Mouse (Mus musculus) CH12.LX (cell line): ENCODE data around the gene Ctnnd2. TPM values are rescaled to one million over a fixed set of nuclear protein-coding genes. Genes with fewer than 3 reads are reported as not detected.

Experiments
- DNase-seq: peaks from one replicate; pipeline ENCODE4 v3.0.0-alpha.2; 2013; ENCODE audit errors: extremely low read depth
- H3K27ac ChIP-seq: 2 replicates; pipeline ENCODE4 v1.5.1; 2012; ENCODE audit warnings: low read depth, mild to moderate bottlenecking, control low read depth, moderate library complexity; ENCODE audit not compliant: insufficient read depth
- H3K27me3 ChIP-seq: replicated peaks from 2 replicates; pipeline ENCODE3; 2012; ENCODE audit warnings: inconsistent platforms
- H3K36me3 ChIP-seq, 2 experiments: replicated peaks in 1 of 2; 2 replicates each; pipeline versions ENCODE3 to v1.6.1; 2012; ENCODE audit warnings: inconsistent platforms in 1 of 2, low read length in 1 of 2, mild to moderate bottlenecking in 1 of 2, mixed read lengths in 1 of 2, moderate library complexity in 1 of 2; ENCODE audit not compliant: control insufficient read depth in 1 of 2, insufficient read depth in 1 of 2
- H3K4me1 ChIP-seq, 2 experiments: 2 replicates each; pipeline ENCODE4 v1.6.1; 2012; ENCODE audit warnings: inconsistent platforms in 1 of 2, moderate library complexity in 1 of 2; ENCODE audit not compliant: insufficient read depth in 2 of 2, control insufficient read depth in 1 of 2
- H3K4me2 ChIP-seq: 2 replicates; pipeline ENCODE4 v1.6.1; 2012; ENCODE audit warnings: low read depth, mild to moderate bottlenecking, control low read depth; ENCODE audit not compliant: poor library complexity, insufficient read depth, severe bottlenecking
- H3K4me3 ChIP-seq, 3 experiments: fragments of 150-350 bp in 1 of 3; sonication (generic) in 1 of 3; replicated peaks in 1 of 3; 2 replicates each; pipeline versions ENCODE3 to v1.5.1; 2011 to 2012; ENCODE audit warnings: low read depth in 2 of 3, low read length in 2 of 3, mild to moderate bottlenecking in 2 of 3, moderate library complexity in 2 of 3, control low read depth in 1 of 3, improper control_type of control experiment in 1 of 3, inconsistent platforms in 1 of 3, mixed read lengths in 1 of 3; ENCODE audit not compliant: poor library complexity in 1 of 3
- H3K79me2 ChIP-seq: replicated peaks from 2 replicates; pipeline ENCODE4 v1.6.1; 2012; ENCODE audit warnings: mild to moderate bottlenecking, moderate library complexity; ENCODE audit not compliant: control insufficient read depth, poor library complexity, insufficient read depth, severe bottlenecking; ENCODE audit errors: extremely low read depth
- H3K9ac ChIP-seq: 2 replicates; pipeline ENCODE4 v1.6.1; 2012; ENCODE audit warnings: low read depth, mild to moderate bottlenecking, control low read depth, moderate library complexity; ENCODE audit not compliant: insufficient read depth
- H3K9me3 ChIP-seq: replicated peaks from 2 replicates; pipeline ENCODE3; 2012; ENCODE audit warnings: low read length, inconsistent platforms, mixed read lengths
- BHLHE40 ChIP-seq: IDR thresholded peaks from 2 replicates; pipeline ENCODE4 v1.6.1; 2011; ENCODE audit warnings: mild to moderate bottlenecking, low read depth, low read length, improper control_type of control experiment
- CHD1 ChIP-seq: IDR thresholded peaks from 2 replicates; pipeline ENCODE4 v1.6.1; 2012; ENCODE audit warnings: low read depth, low read length, improper control_type of control experiment, inconsistent platforms
- CTCF ChIP-seq, 2 experiments: IDR thresholded peaks in 1 of 2; conservative IDR thresholded peaks in 1 of 2; 2 replicates each; pipeline ENCODE4 v1.5.1; 2011 to 2012; ENCODE audit warnings: low read depth in 2 of 2, low read length in 2 of 2, improper control_type of control experiment in 1 of 2, inconsistent platforms in 1 of 2, mild to moderate bottlenecking in 1 of 2, moderate library complexity in 1 of 2
- E2F4 ChIP-seq: IDR thresholded peaks from 2 replicates; pipeline ENCODE4 v1.6.1; 2011; ENCODE audit warnings: low read depth, low read length, improper control_type of control experiment; ENCODE audit not compliant: insufficient replicate concordance
- EP300 ChIP-seq: IDR thresholded peaks from 2 replicates; pipeline ENCODE4 v1.6.1; 2011; ENCODE audit warnings: low read length, improper control_type of control experiment
- ETS1 ChIP-seq: conservative IDR thresholded peaks from 2 replicates; pipeline ENCODE4 v1.6.1; 2012; ENCODE audit warnings: low read depth, mild to moderate bottlenecking, inconsistent platforms, low read length, improper control_type of control experiment, moderate library complexity
- GABPA ChIP-seq: IDR thresholded peaks from 2 replicates; pipeline ENCODE4 v1.6.1; 2012; ENCODE audit warnings: low read depth, low read length, improper control_type of control experiment, inconsistent platforms; ENCODE audit not compliant: insufficient replicate concordance
- IRF4 ChIP-seq: IDR thresholded peaks from 2 replicates; pipeline ENCODE4 v1.6.1; 2014; ENCODE audit warnings: low read depth, mild to moderate bottlenecking, inconsistent platforms, low read length, improper control_type of control experiment
- JUN ChIP-seq: IDR thresholded peaks from 2 replicates; pipeline ENCODE4 v1.6.1; 2011; ENCODE audit warnings: low read depth, mild to moderate bottlenecking, low read length, improper control_type of control experiment, moderate library complexity; ENCODE audit not compliant: insufficient read depth
- KAT2A ChIP-seq: IDR thresholded peaks from 2 replicates; pipeline ENCODE4 v1.6.1; 2012; ENCODE audit warnings: low read length, improper control_type of control experiment, inconsistent platforms; ENCODE audit not compliant: insufficient replicate concordance
- MAFK ChIP-seq: IDR thresholded peaks from 2 replicates; pipeline ENCODE4 v1.6.1; 2011; ENCODE audit warnings: low read length, improper control_type of control experiment; ENCODE audit not compliant: insufficient replicate concordance
- MAX ChIP-seq: IDR thresholded peaks from 2 replicates; pipeline ENCODE4 v1.6.1; 2011; ENCODE audit warnings: low read length, improper control_type of control experiment
- MEF2A ChIP-seq: IDR thresholded peaks from 2 replicates; pipeline ENCODE4 v1.6.1; 2014; ENCODE audit warnings: low read depth, mild to moderate bottlenecking, inconsistent platforms, low read length, improper control_type of control experiment, borderline replicate concordance
- MXI1 ChIP-seq: IDR thresholded peaks from 2 replicates; pipeline ENCODE4 v1.6.1; 2011; ENCODE audit warnings: mild to moderate bottlenecking, low read depth, low read length, improper control_type of control experiment
- NELFE ChIP-seq: IDR thresholded peaks from 2 replicates; pipeline ENCODE4 v1.6.1; 2011; ENCODE audit warnings: low read depth, low read length, improper control_type of control experiment
- POLR2A ChIP-seq: IDR thresholded peaks from 2 replicates; pipeline ENCODE4 v1.6.1; 2011; ENCODE audit warnings: low read depth, mild to moderate bottlenecking, improper control_type of control experiment, low read length
- RCOR1 ChIP-seq: conservative IDR thresholded peaks from 2 replicates; pipeline ENCODE4 v1.6.1; 2012; ENCODE audit warnings: low read depth, mild to moderate bottlenecking, inconsistent platforms, low read length, improper control_type of control experiment
- SIN3A ChIP-seq: IDR thresholded peaks from 2 replicates; pipeline ENCODE4 v1.6.1; 2012; ENCODE audit warnings: low read length, improper control_type of control experiment, inconsistent platforms
- SMC3 ChIP-seq: IDR thresholded peaks from 2 replicates; pipeline ENCODE4 v1.6.1; 2011; ENCODE audit warnings: low read depth, low read length, improper control_type of control experiment
- TCF12 ChIP-seq: IDR thresholded peaks from 2 replicates; pipeline ENCODE4 v1.6.1; 2014; ENCODE audit warnings: low read depth, mild to moderate bottlenecking, inconsistent platforms, low read length, improper control_type of control experiment
- UBTF ChIP-seq: IDR thresholded peaks from 2 replicates; pipeline ENCODE4 v1.6.1; 2012; ENCODE audit warnings: low read depth, mild to moderate bottlenecking, inconsistent platforms, low read length, improper control_type of control experiment, moderate library complexity
- USF2 ChIP-seq: conservative IDR thresholded peaks from 2 replicates; pipeline ENCODE4 v1.6.1; 2011; ENCODE audit warnings: low read depth, low read length, improper control_type of control experiment
- ZKSCAN1 ChIP-seq: IDR thresholded peaks from 2 replicates; pipeline ENCODE4 v1.6.1; 2012; ENCODE audit warnings: low read depth, inconsistent platforms, low read length, improper control_type of control experiment, borderline replicate concordance
- dilution Hi-C: fragments of 300-500 bp; cut with MboI; formaldehyde crosslinking; loops from 2 replicates; pipeline ENCODE4 v1.14.3; 2020; ENCODE audit warnings: low sequenced_read_pairs; ENCODE audit not compliant: extremely low pct_unique_long_range_greater_than_20kb, extremely low pct_ligation_motif_present
- in situ Hi-C: fragments of 300-500 bp; cut with MboI; formaldehyde crosslinking; loops from 3 replicates; pipeline ENCODE4 v1.14.3; 2019; ENCODE audit warnings: low sequenced_read_pairs, low pct_ligation_motif_present, low pct_unique_long_range_greater_than_20kb, mixed read lengths
- polyA plus RNA-seq: library from polyadenylated mRNA; unstranded; fragments of >175 nt; gene quantifications from 2 replicates; pipeline ENCODE4 v1.2.1, GENCODE M21; 2012; ENCODE audit warnings: low read depth; ENCODE audit not compliant: insufficient read length
- total RNA-seq, 2 experiments: library from RNA; depleted of rRNA; stranded (reverse); fragments of 300-350 nt in 1 of 2; fragments of >200 nt in 1 of 2; gene quantifications; 2 replicates each; pipeline ENCODE4 v1.2.3; 2012 to 2014

The Ctnnd2 gene
- total and polyA plus RNA-seq, 3 experiments: 0.23 TPM; not detected in 2

GRCm38 (mm10) chr15:30229112-30229511, 56.7 kb downstream of the Ctnnd2 start:
- in situ Hi-C loops: no loop called here
- Histone ChIP-seq H3K27me3 (no peaks in the 10 kb centered on the region), H3K4me2 (no peak overlapping the region), H3K36me3 (no peaks in the 10 kb centered on the region), H3K79me2 (no peaks in the 10 kb centered on the region), H3K9ac (no peak overlapping the region), H3K9me3 (peaks cover 50% of the 10 kb centered on the region), H3K4me1 (no peaks in the 10 kb centered on the region), H3K4me3 (no peak overlapping the region), H3K27ac (no peak overlapping the region)
- dilution Hi-C loops: no loop called here
- no peak for TF ChIP-seq GABPA
- no peak for TF ChIP-seq CTCF (conservative IDR thresholded peaks at IDR 0.05 in 1 of 2, IDR thresholded peaks at IDR 0.05 in 1 of 2; ENCODE audit: low read depth in 2 of 2, low read length in 2 of 2)
- TF ChIP-seq NELFE: no peak
- no peak for TF ChIP-seq SMC3
- TF ChIP-seq SIN3A: no peak
- TF ChIP-seq MXI1: no peak
- no peak for TF ChIP-seq EP300
- no peak for TF ChIP-seq MEF2A
- no peak for TF ChIP-seq USF2
- TF ChIP-seq UBTF: no peak
- no peak for TF ChIP-seq TCF12
- no peak for TF ChIP-seq ETS1
- TF ChIP-seq MAX: no peak
- no peak for DNase-seq

GRCm38 (mm10) chr15:30235210-30236034, 63.0 kb downstream of the Ctnnd2 start:
- in situ Hi-C loops: no loop called here
- H3K27ac ChIP-seq: no peak overlapping the region
- H3K4me2 ChIP-seq: no peak overlapping the region
- dilution Hi-C loops: no loop called here
- no peak overlapping the region for H3K9ac ChIP-seq
- no peak for DNase-seq
- no peak for TF ChIP-seq IRF4
- H3K36me3 ChIP-seq: no peaks in the 10 kb centered on the region
- peaks cover 71% of the 10 kb centered on the region for H3K9me3 ChIP-seq
- H3K4me3 ChIP-seq: no peak overlapping the region
- no peaks in the 10 kb centered on the region for H3K27me3 ChIP-seq
- no peaks in the 10 kb centered on the region for H3K4me1 ChIP-seq
- H3K79me2 ChIP-seq: no peaks in the 10 kb centered on the region

- Histone ChIP-seq H3K9ac (no peak overlapping the region), H3K4me2 (no peak overlapping the region), H3K27me3 (no peaks in the 10 kb centered on the region), H3K27ac (no peak overlapping the region), H3K9me3 (peaks cover 63% of the 10 kb centered on the region), H3K79me2 (no peaks in the 10 kb centered on the region), H3K36me3 (no peaks in the 10 kb centered on the region), H3K4me1 (no peaks in the 10 kb centered on the region), H3K4me3 (no peak overlapping the region)
- in situ Hi-C loops: no loop called here
- DNase-seq: no peak
- TF ChIP-seq POLR2A (no peak), ZKSCAN1 (no peak), IRF4 (no peak), MEF2A (no peak), SIN3A (no peak), RCOR1 (no peak), ETS1 (no peak), BHLHE40 (no peak), CTCF (conservative IDR thresholded peaks at IDR 0.05 in 1 of 2, IDR thresholded peaks at IDR 0.05 in 1 of 2; ENCODE audit: low read depth in 2 of 2, low read length in 2 of 2) (no peak), JUN (no peak), E2F4 (no peak), MAFK (no peak), KAT2A (no peak), GABPA (no peak), CHD1 (no peak), NELFE (no peak)
- dilution Hi-C loops: no loop called here
Measured at GRCm38 (mm10) chr15:30240881-30241280, 68.5 kb downstream of the Ctnnd2 start.
